Mouse (Mus musculus) olfactory bulb, adult 2 months (tissue): ENCODE results near the gene Trpc4.

Source experiments
- CTCF ChIP-seq: fragments of 200-500 bp; IDR thresholded peaks from 2 replicates; pipeline ENCODE4 v1.5.1; 2012; ENCODE audit warnings: low read depth, mild to moderate bottlenecking, low read length, moderate library complexity; ENCODE audit not compliant: insufficient read depth
- POLR2A ChIP-seq: fragments of 200-500 bp; IDR thresholded peaks from 2 replicates; pipeline ENCODE4 v1.6.1; 2012; ENCODE audit warnings: mild to moderate bottlenecking, low read depth, low read length, moderate library complexity; ENCODE audit not compliant: insufficient read depth

GRCm38 (mm10) chr3:54361656-54362055, 205.8 kb downstream of the Trpc4 start:
- TF ChIP-seq CTCF (no peak), POLR2A (no peak)
